Mouse (Mus musculus) heart, postnatal 0 days (tissue): ENCODE measurements around the gene Wdr12. TPM values are rescaled to one million over a fixed set of nuclear protein-coding genes. Genes with fewer than 3 reads are reported as not detected.
A peak's percentile ranks its signal among the peaks of the same experiment; 100 is the strongest.
"Not testable (repeated sequence)": the region's sequence is repeated elsewhere in the genome, so short reads cannot be mapped to it uniquely, and the experiment has no call there.

ENCODE experiments used
- ATAC-seq: fragments of 200-750 bp; cut with Nextera tagmentation; 2 replicates; pipeline ENCODE4 v1.8.0; 2017; ENCODE audit warnings: low read depth, moderate number of reproducible peaks, moderate library complexity; ENCODE audit not compliant: insufficient read depth
- DNase-seq: peaks from one replicate; pipeline ENCODE4 v3.0.0-alpha.2; 2016; ENCODE audit warnings: low spot score
- H3K27ac ChIP-seq: fragments of 300-500 bp; sonication (generic); 2 replicates; pipeline ENCODE4 v1.5.1; 2014; ENCODE audit warnings: low read depth, mild to moderate bottlenecking
- H3K27me3 ChIP-seq: fragments of 300-500 bp; sonication (generic); 2 replicates; pipeline ENCODE4 v1.6.1; 2014; ENCODE audit warnings: low read length, mixed read lengths; ENCODE audit not compliant: control insufficient read depth, insufficient read depth
- H3K36me3 ChIP-seq: fragments of 300-500 bp; sonication (generic); replicated peaks from 2 replicates; pipeline ENCODE4 v1.6.1; 2014; ENCODE audit warnings: low read length, mixed read lengths; ENCODE audit not compliant: control insufficient read depth, insufficient read depth
- H3K4me1 ChIP-seq: fragments of 300-500 bp; sonication (generic); 2 replicates; pipeline ENCODE4 v1.6.1; 2014; ENCODE audit warnings: antibody characterized with exemption; ENCODE audit not compliant: control insufficient read depth, insufficient read depth
- H3K4me2 ChIP-seq: fragments of 300-500 bp; sonication (generic); 2 replicates; pipeline ENCODE4 v1.6.1; 2014; ENCODE audit warnings: low read depth, mild to moderate bottlenecking, low read length, moderate library complexity
- H3K4me3 ChIP-seq: fragments of 300-500 bp; sonication (generic); 2 replicates; pipeline ENCODE4 v1.5.1; 2014; ENCODE audit warnings: low read depth, low read length
- H3K9ac ChIP-seq: fragments of 300-500 bp; sonication (generic); replicated peaks from 2 replicates; pipeline ENCODE4 v1.6.1; 2014; ENCODE audit warnings: low read depth, low read length, mixed read lengths
- H3K9me3 ChIP-seq: fragments of 300-500 bp; sonication (generic); replicated peaks from 2 replicates; pipeline ENCODE4 v1.6.1; 2016; ENCODE audit warnings: low read length; ENCODE audit not compliant: control insufficient read depth
- CTCF ChIP-seq: IDR thresholded peaks from 2 replicates; pipeline ENCODE4 v1.5.1; 2016; ENCODE audit warnings: antibody characterized with exemption, control low read depth, low read depth
- EP300 ChIP-seq: IDR thresholded peaks from 2 replicates; pipeline ENCODE4 v1.6.1; 2016; ENCODE audit warnings: antibody characterized with exemption, low read depth
- WGBS: fragments of 180-500 bp; shearing (Covaris S2); extraction: QIAGEN DNeasy Blood & Tissue Kit; methylation state at CpG from one replicate; pipeline ENCODE4 v1.1.7; 2014; 5-methylcytosine and 5-hydroxymethylcytosine counted together
- polyA plus RNA-seq: library from polyadenylated mRNA; unstranded; fragments of >200 nt; fragmentation: Nextera tagmentation; extraction: Ambion mirVana; gene quantifications from 2 replicates; pipeline ENCODE4 v1.2.1, GENCODE M21; 2015
- total RNA-seq: library from RNA; depleted of rRNA; stranded (reverse); fragments of >200 nt; gene quantifications from 2 replicates; pipeline ENCODE4 v1.2.3, GENCODE M21; 2014; ENCODE audit warnings: low replicate concordance

Gene Wdr12
- total and polyA plus RNA-seq, 2 experiments from 2014 or later = 20.5 to 24.2 TPM

DNA sequence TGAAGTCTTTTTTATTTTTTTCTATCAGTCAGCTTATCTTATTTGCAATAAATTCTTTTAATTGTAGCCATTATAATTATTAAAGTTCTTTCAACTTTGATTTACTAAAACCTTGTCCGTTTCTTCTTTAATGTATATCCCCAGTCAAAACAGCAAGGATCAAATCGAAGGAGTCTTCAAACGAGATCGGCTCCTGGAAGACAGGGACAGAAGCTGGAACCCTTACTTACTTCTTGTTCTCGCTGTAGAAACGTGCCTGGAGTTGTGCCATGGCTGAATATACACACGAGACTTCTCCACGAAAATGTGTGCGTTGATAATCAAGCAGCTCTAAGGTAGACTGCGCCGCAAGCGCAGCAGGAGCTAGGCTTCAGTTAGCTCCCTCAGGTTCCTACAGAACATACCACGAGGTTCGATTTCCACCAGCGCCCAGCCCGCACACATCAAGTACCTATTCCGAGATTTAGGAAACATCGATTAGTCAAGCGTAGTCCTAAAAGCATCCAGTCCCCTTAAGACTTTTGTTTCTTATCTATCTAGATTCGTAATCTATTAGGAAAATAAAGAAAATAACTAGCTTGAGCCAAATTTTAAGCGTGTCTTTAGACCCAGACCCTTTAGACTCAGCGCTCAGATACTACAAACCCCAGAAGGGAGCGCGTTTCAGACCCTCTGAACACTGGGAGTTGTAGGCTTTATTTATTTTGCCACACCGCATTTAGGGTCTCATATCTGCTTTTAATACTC, 995 bp downstream of the Wdr12 start:
- Histone ChIP-seq H3K9me3 (no peaks in the 10 kb centered on the region), H3K4me3 (peak overlapping the region; percentile 95), H3K27me3 (no peaks in the 10 kb centered on the region), H3K27ac (peak overlapping the region; percentile 98), H3K36me3 (peaks cover 15% of the 10 kb centered on the region), H3K9ac (peak overlapping the region; percentile 91), H3K4me1 (peaks cover 4% of the 10 kb centered on the region; the same call in 1 of the 2 replicates), H3K4me2 (peak overlapping the region; percentile 70)
- peak; percentile 84 for ATAC-seq
- DNase-seq = peak; percentile 86
- under 1% methylated on average over 25 of the region's 25 CpGs for WGBS
- TF ChIP-seq CTCF = no peak
- no peak for TF ChIP-seq EP300

DNA sequence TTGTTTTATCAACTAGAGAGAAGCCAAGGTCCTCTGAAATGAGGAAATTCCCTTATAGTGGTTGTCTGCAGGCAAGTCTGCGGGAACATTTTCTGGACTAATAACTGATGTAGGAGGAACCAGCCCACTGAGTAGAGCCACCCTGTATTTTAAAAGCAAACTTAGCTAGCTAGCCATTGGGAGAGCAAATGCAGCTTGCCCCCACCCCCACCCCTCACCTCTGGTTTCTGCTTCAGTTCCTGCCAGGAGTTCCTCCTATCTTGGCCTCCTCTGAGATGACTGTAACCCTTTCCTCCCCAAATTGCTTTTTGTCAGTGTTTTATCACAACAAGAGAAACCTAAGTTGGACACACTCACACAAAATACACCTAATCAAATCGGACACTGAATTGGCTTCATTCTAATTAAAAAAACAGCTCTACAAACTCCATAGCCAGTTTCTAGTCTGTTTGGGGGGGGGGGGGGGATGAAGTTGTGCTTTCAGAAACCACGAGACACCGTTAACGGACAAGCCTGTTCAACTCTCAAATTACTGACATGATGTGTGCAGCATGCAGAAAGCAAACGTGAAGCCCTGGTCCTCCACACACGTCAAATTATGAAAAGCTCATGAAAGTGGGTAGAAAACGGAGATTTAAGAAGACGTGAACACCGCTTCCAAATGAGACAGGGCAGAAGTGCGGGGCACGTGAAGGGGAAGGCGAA, 1.7 kb downstream of the Wdr12 start:
- Histone ChIP-seq H3K4me1 (peaks cover 4% of the 10 kb centered on the region; the same call in 1 of the 2 replicates), H3K27me3 (no peaks in the 10 kb centered on the region), H3K27ac (0 out of 2 replicates have a peak overlapping the region, but pooled peaks have one; percentile 98), H3K4me2 (peak overlapping the region; percentile 70), H3K36me3 (peaks cover 23% of the 10 kb centered on the region), H3K4me3 (peak overlapping the region; percentile 95), H3K9me3 (no peaks in the 10 kb centered on the region), H3K9ac (peak overlapping the region; percentile 91)
- TF ChIP-seq CTCF (no peak), EP300 (no peak)
- no peak for ATAC-seq
- WGBS = 8% methylated on average over 13 of the region's 13 CpGs
- no peak for DNase-seq

GRCm38 (mm10) chr1:60076411-60076810, 22.0 kb downstream of the Wdr12 start:
- no peak for ATAC-seq
- Histone ChIP-seq H3K4me1 (no peaks in the 10 kb centered on the region), H3K4me2 (no peak overlapping the region), H3K27ac (peak overlapping the region; percentile 7; the same call in 1 of the 2 replicates), H3K9me3 (no peaks in the 10 kb centered on the region), H3K9ac (no peak overlapping the region), H3K27me3 (no peaks in the 10 kb centered on the region), H3K36me3 (peaks cover 31% of the 10 kb centered on the region), H3K4me3 (no peak overlapping the region)
- DNase-seq = no peak
- 74% methylated on average over 6 of the region's 6 CpGs for WGBS
- no peak for TF ChIP-seq CTCF
- TF ChIP-seq EP300 = no peak

- no peak overlapping the region for H3K9ac ChIP-seq
- no peak overlapping the region for H3K4me3 ChIP-seq
- no peaks in the 10 kb centered on the region for H3K4me1 ChIP-seq
- H3K9me3 ChIP-seq = no peaks in the 10 kb centered on the region
- WGBS = 81% methylated on average over 3 of the region's 3 CpGs
- TF ChIP-seq CTCF = no peak
- TF ChIP-seq EP300 = no peak
- peaks cover 28% of the 10 kb centered on the region for H3K36me3 ChIP-seq
- H3K4me2 ChIP-seq = no peak overlapping the region
- DNase-seq = no peak
- no peaks in the 10 kb centered on the region for H3K27me3 ChIP-seq
- ATAC-seq = no peak
- peak overlapping the region; percentile 56; the same call in 1 of the 2 replicates for H3K27ac ChIP-seq
Measured at GRCm38 (mm10) chr1:60075590-60075989, 22.9 kb downstream of the Wdr12 start.

DNA sequence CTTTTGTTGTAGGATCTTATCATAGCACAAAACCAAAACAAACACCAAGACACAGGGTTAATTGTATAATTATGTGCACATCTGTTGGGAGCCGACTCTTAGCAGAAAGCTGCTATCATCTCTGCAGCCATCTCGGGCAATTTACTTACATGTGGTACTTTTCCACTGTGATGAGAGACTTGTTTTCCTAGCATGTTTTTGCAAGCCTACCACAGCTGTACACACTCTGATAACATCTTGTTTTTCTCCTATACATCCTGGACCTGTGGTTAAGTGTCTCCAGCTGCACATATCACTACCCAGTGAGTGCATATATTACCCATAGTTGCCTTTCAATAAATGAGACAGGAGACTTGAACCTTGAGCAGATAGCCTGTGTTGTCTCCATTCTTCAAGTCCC, 23.5 kb downstream of the Wdr12 start:
- no peak for TF ChIP-seq EP300
- TF ChIP-seq CTCF = no peak
- WGBS = 67% methylated on average over 2 of the region's 2 CpGs
- ATAC-seq = no peak
- Histone ChIP-seq H3K4me2 (no peak overlapping the region), H3K4me1 (no peaks in the 10 kb centered on the region), H3K27ac (peak overlapping the region; percentile 56; the same call in 1 of the 2 replicates), H3K36me3 (peaks cover 24% of the 10 kb centered on the region), H3K27me3 (no peaks in the 10 kb centered on the region), H3K9me3 (no peaks in the 10 kb centered on the region), H3K9ac (no peak overlapping the region), H3K4me3 (no peak overlapping the region)
- no peak for DNase-seq

DNA sequence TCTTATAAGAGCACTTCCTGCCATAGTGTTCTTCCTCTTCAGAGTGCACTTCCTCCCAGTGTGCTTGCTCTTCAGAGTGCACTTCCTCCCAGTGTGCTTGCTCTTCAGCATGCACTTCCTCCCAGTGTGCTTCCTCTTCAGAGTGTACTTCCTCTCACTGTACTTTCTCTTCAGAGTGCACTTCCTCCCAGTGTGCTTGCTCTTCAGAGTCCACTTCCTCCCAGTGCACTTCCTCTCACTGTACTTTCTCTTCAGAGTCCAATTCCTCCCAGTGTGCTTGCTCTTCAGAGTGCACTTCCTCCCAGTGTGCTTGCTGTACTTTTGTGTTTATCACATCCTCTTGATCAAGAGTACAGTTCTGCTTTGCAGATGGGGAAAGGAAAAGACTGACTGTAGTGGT, 27.7 kb downstream of the Wdr12 start:
- H3K4me2 ChIP-seq, H3K36me3 ChIP-seq, H3K27me3 ChIP-seq, H3K4me3 ChIP-seq, H3K27ac ChIP-seq, ATAC-seq, H3K9me3 ChIP-seq, H3K4me1 ChIP-seq, H3K9ac ChIP-seq, DNase-seq: not testable (repeated sequence)
